Mouse (Mus musculus) ES-Bruce4 (cell line): Measurements from ENCODE around the gene Thrap3. TPM values are rescaled to one million over a fixed set of nuclear protein-coding genes. Genes with fewer than 3 reads are reported as not detected.
A peak's percentile ranks its signal among the peaks of the same experiment; 100 is the strongest.

Experiments used
- H3K27ac ChIP-seq: 2 replicates; pipeline ENCODE4 v1.5.1; 2012; ENCODE audit warnings: low read length, inconsistent platforms; ENCODE audit not compliant: insufficient read depth
- H3K27me3 ChIP-seq: 2 replicates; pipeline ENCODE4 v1.6.1; 2012; ENCODE audit warnings: mild to moderate bottlenecking, low read length, inconsistent platforms; ENCODE audit not compliant: control insufficient read depth, poor library complexity, insufficient read depth, severe bottlenecking
- H3K36me3 ChIP-seq: 2 replicates; pipeline ENCODE4 v1.6.1; 2012; ENCODE audit warnings: inconsistent platforms, mild to moderate bottlenecking, low read length, moderate library complexity; ENCODE audit not compliant: control insufficient read depth, poor library complexity, insufficient read depth, severe bottlenecking
- H3K4me1 ChIP-seq: one replicate; pipeline ENCODE4 v1.8.1; 2011; ENCODE audit warnings: low read length; ENCODE audit not compliant: control insufficient read depth, insufficient read depth
- H3K4me3 ChIP-seq: 2 replicates; pipeline ENCODE4 v1.5.1; 2011; ENCODE audit warnings: low read depth, mild to moderate bottlenecking, low read length
- H3K9ac ChIP-seq: 2 replicates; pipeline ENCODE4 v1.6.1; 2012; ENCODE audit warnings: low read depth, mild to moderate bottlenecking, inconsistent platforms; ENCODE audit not compliant: poor library complexity, severe bottlenecking
- H3K9me3 ChIP-seq: replicated peaks from 2 replicates; pipeline ENCODE4 v1.6.1; 2012; ENCODE audit warnings: mild to moderate bottlenecking, low read length, inconsistent platforms; ENCODE audit not compliant: control insufficient read depth, poor library complexity, insufficient read depth, severe bottlenecking
- CTCF ChIP-seq: IDR thresholded peaks from one replicate; pipeline ENCODE4 v1.8.1; 2011; ENCODE audit warnings: low read depth, low read length
- EP300 ChIP-seq: IDR thresholded peaks from 2 replicates; pipeline ENCODE4 v1.6.1; 2011; ENCODE audit warnings: low read depth, low read length; ENCODE audit not compliant: insufficient read depth
- POLR2A ChIP-seq: IDR thresholded peaks from one replicate; pipeline ENCODE4 v1.8.1; 2011; ENCODE audit warnings: low read length; ENCODE audit not compliant: insufficient read depth
- polyA plus RNA-seq: library from polyadenylated mRNA; stranded (reverse); fragments of >200 nt; gene quantifications from 2 replicates; pipeline ENCODE4 v1.2.4, GENCODE M21; 2011; ENCODE audit warnings: low read depth; ENCODE audit not compliant: missing spikeins, insufficient read depth, insufficient read length

The Thrap3 gene
- polyA plus RNA-seq, 1 experiment, result 495 TPM

GRCm38 (mm10) chr4:126242510-126242909 lies 40.0 kb upstream of the Thrap3 start:
- no peak overlapping the region for H3K9ac ChIP-seq
- peaks cover 7% of the 10 kb centered on the region for H3K36me3 ChIP-seq
- TF ChIP-seq CTCF (no peak), EP300 (no peak), POLR2A (no peak)
- H3K27ac ChIP-seq, result no peak overlapping the region
- no peaks in the 10 kb centered on the region for H3K9me3 ChIP-seq
- H3K27me3 ChIP-seq, result no peaks in the 10 kb centered on the region
- peaks cover 6% of the 10 kb centered on the region for H3K4me1 ChIP-seq
- H3K4me3 ChIP-seq, result no peak overlapping the region

- Histone ChIP-seq H3K36me3 (peaks cover 7% of the 10 kb centered on the region), H3K9ac (no peak overlapping the region), H3K27ac (no peak overlapping the region), H3K4me3 (no peak overlapping the region), H3K27me3 (no peaks in the 10 kb centered on the region), H3K9me3 (no peaks in the 10 kb centered on the region), H3K4me1 (peaks cover 6% of the 10 kb centered on the region)
- no peak for TF ChIP-seq CTCF
- TF ChIP-seq EP300, result no peak
- TF ChIP-seq POLR2A, result no peak
These were observed 39.4 kb upstream of the Thrap3 start for GRCm38 (mm10) chr4:126241956-126242355.

- Histone ChIP-seq H3K9me3 (no peaks in the 10 kb centered on the region), H3K27me3 (no peaks in the 10 kb centered on the region), H3K4me1 (peaks cover 2% of the 10 kb centered on the region), H3K36me3 (peaks cover 7% of the 10 kb centered on the region), H3K4me3 (no peak overlapping the region), H3K27ac (no peak overlapping the region), H3K9ac (no peak overlapping the region)
- no peak for TF ChIP-seq CTCF
- no peak for TF ChIP-seq POLR2A
- TF ChIP-seq EP300, result no peak
These were observed 37.4 kb upstream of the Thrap3 start for GRCm38 (mm10) chr4:126239862-126240475.

GRCm38 (mm10) chr4:126237721-126238242 lies 35.2 kb upstream of the Thrap3 start:
- H3K9ac ChIP-seq, result no peak overlapping the region
- TF ChIP-seq POLR2A, result no peak
- no peak for TF ChIP-seq EP300
- no peak for TF ChIP-seq CTCF
- no peak overlapping the region for H3K4me3 ChIP-seq
- H3K4me1 ChIP-seq, result peaks cover 6% of the 10 kb centered on the region
- no peaks in the 10 kb centered on the region for H3K27me3 ChIP-seq
- peaks cover 7% of the 10 kb centered on the region for H3K36me3 ChIP-seq
- H3K27ac ChIP-seq, result no peak overlapping the region
- no peaks in the 10 kb centered on the region for H3K9me3 ChIP-seq

GRCm38 (mm10) chr4:126236467-126237280 lies 34.1 kb upstream of the Thrap3 start:
- no peaks in the 10 kb centered on the region for H3K9me3 ChIP-seq
- TF ChIP-seq EP300 (no peak), POLR2A (no peak), CTCF (no peak)
- H3K4me1 ChIP-seq, result peaks cover 4% of the 10 kb centered on the region
- no peaks in the 10 kb centered on the region for H3K27me3 ChIP-seq
- H3K9ac ChIP-seq, result peak overlapping the region; percentile 10; the same call in 1 of the 2 replicates
- H3K36me3 ChIP-seq, result peaks cover 9% of the 10 kb centered on the region
- no peak overlapping the region for H3K27ac ChIP-seq
- peak overlapping the region; percentile 68 for H3K4me3 ChIP-seq

GRCm38 (mm10) chr4:126235191-126235590 lies 32.6 kb upstream of the Thrap3 start:
- no peaks in the 10 kb centered on the region for H3K9me3 ChIP-seq
- H3K36me3 ChIP-seq, result peaks cover 5% of the 10 kb centered on the region
- H3K4me3 ChIP-seq, result no peak overlapping the region
- TF ChIP-seq POLR2A (no peak), EP300 (no peak), CTCF (no peak)
- peaks cover 4% of the 10 kb centered on the region for H3K4me1 ChIP-seq
- 0 out of 2 replicates have a peak overlapping the region, but pooled peaks have one; percentile 61 for H3K9ac ChIP-seq
- H3K27me3 ChIP-seq, result no peaks in the 10 kb centered on the region
- H3K27ac ChIP-seq, result no peak overlapping the region
